Mouse (Mus musculus) E14TG2a.4 (cell line): ENCODE data around the gene Rrnad1.

Source experiments
- CTCF ChIP-seq: conservative IDR thresholded peaks from 2 replicates; pipeline ENCODE4 v1.5.1; 2014; ENCODE audit warnings: low read length
- NANOG ChIP-seq: IDR thresholded peaks from 2 replicates; pipeline ENCODE4 v1.6.1; 2014; ENCODE audit warnings: borderline replicate concordance, low read length, mixed read lengths
- POU5F1 ChIP-seq: IDR thresholded peaks from 2 replicates; pipeline ENCODE4 v1.6.1; 2014; ENCODE audit warnings: low read length, borderline replicate concordance

DNA sequence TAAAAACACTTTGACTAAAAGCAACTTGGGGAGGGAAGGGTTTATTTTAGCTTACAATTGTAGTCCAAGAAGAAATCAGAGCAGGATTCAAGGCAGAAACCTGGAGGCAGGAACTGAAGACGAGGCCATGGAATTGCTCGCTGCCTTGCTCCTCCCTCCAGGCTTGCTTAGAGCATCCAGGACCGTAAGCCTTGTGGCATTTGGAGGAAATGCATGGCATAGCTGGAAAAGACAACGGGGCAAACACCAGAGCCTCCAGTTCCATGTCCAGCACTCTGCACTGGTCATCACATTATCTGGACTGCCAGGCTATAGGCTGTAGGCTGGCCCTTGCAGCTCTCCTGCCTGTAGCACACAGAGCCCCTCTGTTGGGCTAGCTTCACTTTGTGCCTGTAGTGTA lies 4.0 kb upstream of the Rrnad1 start:
- TF ChIP-seq CTCF (no peak), NANOG (no peak), POU5F1 (no peak)
